Mouse (Mus musculus) erythroblast, embryonic 14.5 days (primary cell): ENCODE data around the gene Sec23ip.

Experiments
- GATA1 ChIP-seq: IDR thresholded peaks from 2 replicates; pipeline ENCODE4 v1.6.1; 2012; ENCODE audit warnings: low read length, inconsistent platforms, mixed read lengths
- TAL1 ChIP-seq: IDR thresholded peaks from 3 replicates; pipeline ENCODE4 v1.6.1; 2012; ENCODE audit warnings: low read length, inconsistent platforms, mixed read lengths

DNA sequence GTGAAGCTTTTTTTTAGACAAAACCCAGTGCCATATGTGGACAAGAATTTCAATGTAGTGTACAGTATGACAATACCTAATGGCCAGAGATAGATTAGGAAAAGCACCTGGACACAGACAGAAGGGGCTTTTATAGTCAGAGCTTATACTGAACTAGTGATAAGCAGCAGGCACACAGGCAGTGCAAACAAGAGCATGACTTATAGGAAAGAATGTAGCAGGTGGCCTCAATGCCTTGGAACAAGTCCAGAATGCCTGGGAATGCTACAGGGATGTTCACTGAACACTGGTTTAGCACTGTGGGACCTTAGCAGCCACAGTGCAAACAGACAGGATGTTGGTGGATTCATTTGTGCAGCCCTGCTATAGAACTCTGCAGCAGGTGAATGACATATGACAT lies 22.0 kb downstream of the Sec23ip start:
- TF ChIP-seq GATA1 = no peak
- TF ChIP-seq TAL1 = no peak
